Mouse (Mus musculus) heart, embryonic 15.5 days (tissue): ENCODE data around the gene Zic1. TPM values are rescaled to one million over a fixed set of nuclear protein-coding genes. Genes with fewer than 3 reads are reported as not detected.

Source experiments
- ATAC-seq: fragments of 200-750 bp; cut with Nextera tagmentation; replicated peaks from 2 replicates; pipeline ENCODE4 v1.8.0; 2017; ENCODE audit warnings: low read depth, moderate TSS enrichment; ENCODE audit not compliant: insufficient number of reproducible peaks, insufficient read depth, low FRiP score
- H3K27ac ChIP-seq: fragments of 300-500 bp; sonication (generic); 2 replicates; pipeline ENCODE4 v1.5.1; 2015; ENCODE audit warnings: mild to moderate bottlenecking, inconsistent platforms
- H3K27me3 ChIP-seq: fragments of 300-500 bp; sonication (generic); 2 replicates; pipeline ENCODE4 v1.6.1; 2015; ENCODE audit warnings: inconsistent platforms
- H3K36me3 ChIP-seq: fragments of 300-500 bp; sonication (generic); 2 replicates; pipeline ENCODE4 v1.6.1; 2015; ENCODE audit warnings: mild to moderate bottlenecking, inconsistent platforms
- H3K4me1 ChIP-seq: fragments of 300-500 bp; sonication (generic); replicated peaks from 2 replicates; pipeline ENCODE4 v1.6.1; 2015; ENCODE audit warnings: inconsistent platforms
- H3K4me2 ChIP-seq: fragments of 300-500 bp; sonication (generic); 2 replicates; pipeline ENCODE4 v1.6.1; 2015; ENCODE audit warnings: inconsistent platforms, mild to moderate bottlenecking, moderate library complexity
- H3K4me3 ChIP-seq: fragments of 300-500 bp; sonication (generic); 2 replicates; pipeline ENCODE4 v1.5.1; 2015; ENCODE audit warnings: mild to moderate bottlenecking, inconsistent platforms
- H3K9ac ChIP-seq: fragments of 300-500 bp; sonication (generic); 2 replicates; pipeline ENCODE4 v1.6.1; 2015; ENCODE audit warnings: mild to moderate bottlenecking, inconsistent platforms
- H3K9me3 ChIP-seq: fragments of 300-500 bp; sonication (generic); replicated peaks from 2 replicates; pipeline ENCODE4 v1.6.1; 2016; ENCODE audit warnings: inconsistent platforms
- WGBS: fragments of 180-500 bp; shearing (Covaris S2); methylation state at CpG from one replicate; pipeline ENCODE4 v1.1.7; 2015; ENCODE audit warnings: mixed read lengths; 5-methylcytosine and 5-hydroxymethylcytosine counted together
- polyA plus RNA-seq: library from polyadenylated mRNA; unstranded; fragments of >200 nt; fragmentation: Nextera tagmentation; extraction: Ambion mirVana; gene quantifications from 2 replicates; pipeline ENCODE4 v1.2.1, GENCODE M21; 2015

Zic1 gene
- polyA plus RNA-seq, 1 experiment from 2014 or later: 0.13 TPM

GRCm38 (mm10) chr9:91394211-91394646, 28.6 kb upstream of the Zic1 start:
- 3% methylated on average over 14 of the region's 14 CpGs for WGBS
- no peak for ATAC-seq
- H3K36me3 ChIP-seq: no peaks in the 10 kb centered on the region
- H3K4me2 ChIP-seq: no peak overlapping the region
- H3K27ac ChIP-seq: no peak overlapping the region
- no peak overlapping the region for H3K9ac ChIP-seq
- no peaks in the 10 kb centered on the region for H3K4me1 ChIP-seq
- H3K4me3 ChIP-seq: no peak overlapping the region
- H3K27me3 ChIP-seq: peaks cover 96% of the 10 kb centered on the region
- no peaks in the 10 kb centered on the region for H3K9me3 ChIP-seq

- no peak overlapping the region for H3K4me3 ChIP-seq
- H3K36me3 ChIP-seq: no peaks in the 10 kb centered on the region
- no peak overlapping the region for H3K9ac ChIP-seq
- H3K4me1 ChIP-seq: no peaks in the 10 kb centered on the region
- ATAC-seq: no peak
- H3K27ac ChIP-seq: no peak overlapping the region
- 6% methylated on average over 8 of the region's 8 CpGs for WGBS
- H3K4me2 ChIP-seq: no peak overlapping the region
- peaks cover 97% of the 10 kb centered on the region for H3K27me3 ChIP-seq
- no peaks in the 10 kb centered on the region for H3K9me3 ChIP-seq
Observed at GRCm38 (mm10) chr9:91393376-91394068, 27.9 kb upstream of the Zic1 start.

GRCm38 (mm10) chr9:91388173-91388572, 22.6 kb upstream of the Zic1 start:
- Histone ChIP-seq H3K4me2 (no peak overlapping the region), H3K9ac (no peak overlapping the region), H3K4me1 (no peaks in the 10 kb centered on the region; the same call in 1 of the 2 replicates), H3K27ac (no peak overlapping the region), H3K4me3 (no peak overlapping the region), H3K36me3 (no peaks in the 10 kb centered on the region), H3K9me3 (no peaks in the 10 kb centered on the region), H3K27me3 (peaks cover 100% of the 10 kb centered on the region)
- WGBS: 1% methylated on average over 4 of the region's 4 CpGs
- ATAC-seq: no peak

GRCm38 (mm10) chr9:91387740-91388080, 22.1 kb upstream of the Zic1 start:
- H3K36me3 ChIP-seq: no peaks in the 10 kb centered on the region
- no peak overlapping the region for H3K27ac ChIP-seq
- no peak overlapping the region for H3K4me3 ChIP-seq
- no peaks in the 10 kb centered on the region; the same call in 1 of the 2 replicates for H3K4me1 ChIP-seq
- no peaks in the 10 kb centered on the region for H3K9me3 ChIP-seq
- no peak overlapping the region for H3K9ac ChIP-seq
- no peak for ATAC-seq
- H3K4me2 ChIP-seq: no peak overlapping the region
- H3K27me3 ChIP-seq: peaks cover 100% of the 10 kb centered on the region
- 1% methylated on average over 5 of the region's 5 CpGs for WGBS

- Histone ChIP-seq H3K4me3 (no peak overlapping the region), H3K4me2 (no peak overlapping the region), H3K4me1 (no peaks in the 10 kb centered on the region; the same call in 1 of the 2 replicates), H3K27me3 (peaks cover 100% of the 10 kb centered on the region), H3K9me3 (no peaks in the 10 kb centered on the region), H3K9ac (no peak overlapping the region), H3K27ac (no peak overlapping the region), H3K36me3 (no peaks in the 10 kb centered on the region)
- no peak for ATAC-seq
- 1% methylated on average over 31 of the region's 31 CpGs for WGBS
Observed at GRCm38 (mm10) chr9:91386891-91387739, 21.5 kb upstream of the Zic1 start.

GRCm38 (mm10) chr9:91386502-91386890, 20.9 kb upstream of the Zic1 start:
- no peak for ATAC-seq
- no peak overlapping the region for H3K4me2 ChIP-seq
- peaks cover 100% of the 10 kb centered on the region for H3K27me3 ChIP-seq
- no peak overlapping the region for H3K27ac ChIP-seq
- H3K9ac ChIP-seq: no peak overlapping the region
- H3K9me3 ChIP-seq: no peaks in the 10 kb centered on the region
- H3K4me3 ChIP-seq: no peak overlapping the region
- WGBS: 3% methylated on average over 17 of the region's 17 CpGs
- H3K4me1 ChIP-seq: peaks cover 4% of the 10 kb centered on the region
- H3K36me3 ChIP-seq: no peaks in the 10 kb centered on the region

GRCm38 (mm10) chr9:91385561-91386430, 20.2 kb upstream of the Zic1 start:
- Histone ChIP-seq H3K4me3 (no peak overlapping the region), H3K27ac (no peak overlapping the region), H3K4me2 (no peak overlapping the region), H3K9me3 (no peaks in the 10 kb centered on the region), H3K27me3 (peaks cover 99% of the 10 kb centered on the region), H3K4me1 (peaks cover 10% of the 10 kb centered on the region), H3K9ac (no peak overlapping the region), H3K36me3 (no peaks in the 10 kb centered on the region)
- ATAC-seq: no peak
- WGBS: under 1% methylated on average over 8 of the region's 8 CpGs

GRCm38 (mm10) chr9:91384693-91385560, 19.3 kb upstream of the Zic1 start:
- Histone ChIP-seq H3K4me2 (no peak overlapping the region), H3K36me3 (no peaks in the 10 kb centered on the region), H3K9me3 (no peaks in the 10 kb centered on the region), H3K4me1 (peaks cover 10% of the 10 kb centered on the region), H3K4me3 (no peak overlapping the region), H3K27me3 (peaks cover 99% of the 10 kb centered on the region), H3K27ac (no peak overlapping the region), H3K9ac (no peak overlapping the region)
- WGBS: 6% methylated on average over 4 of the region's 4 CpGs
- no peak for ATAC-seq

- Histone ChIP-seq H3K4me3 (no peak overlapping the region), H3K4me1 (peaks cover 10% of the 10 kb centered on the region), H3K27me3 (peaks cover 99% of the 10 kb centered on the region), H3K9ac (no peak overlapping the region), H3K4me2 (no peak overlapping the region), H3K27ac (no peak overlapping the region), H3K9me3 (no peaks in the 10 kb centered on the region), H3K36me3 (no peaks in the 10 kb centered on the region)
- ATAC-seq: no peak
- 2% methylated on average over 30 of the region's 30 CpGs for WGBS
Observed at GRCm38 (mm10) chr9:91384136-91384500, 18.5 kb upstream of the Zic1 start.

- H3K36me3 ChIP-seq: no peaks in the 10 kb centered on the region
- peaks cover 15% of the 10 kb centered on the region for H3K4me1 ChIP-seq
- H3K4me2 ChIP-seq: no peak overlapping the region
- no peak overlapping the region for H3K9ac ChIP-seq
- ATAC-seq: no peak
- no peak overlapping the region for H3K27ac ChIP-seq
- 3% methylated on average over 28 of the region's 28 CpGs for WGBS
- peaks cover 99% of the 10 kb centered on the region for H3K27me3 ChIP-seq
- no peak overlapping the region for H3K4me3 ChIP-seq
- no peaks in the 10 kb centered on the region for H3K9me3 ChIP-seq
Observed at GRCm38 (mm10) chr9:91383441-91384135, 18.0 kb upstream of the Zic1 start.
